Comparison of ENCODE assay signal across 15 mouse cellular contexts in genomic region chr16:57495476-57496203, GRCm38 (mm10).
DNase-seq lines count a peak whose midpoint lies in the region; ATAC-seq lines count a peak whose summit lies in the region.
"Had no signal": no experiment of that assay in that cellular context is flagged by ENCODE, and none has a peak within 500 bp of the region (broad histone marks: within the 10 kb centered on the region; RNA-seq: fewer than 3 reads in every experiment).

No protein-coding gene starts in this region.

- H3K9ac ChIP-seq in heart, embryonic 13.5 days = no peak overlapping the region
- H3K9ac ChIP-seq in heart, embryonic 11.5 days (ENCODE audit: low read depth, low read length) = no peak overlapping the region
- no peak overlapping the region for H3K9ac ChIP-seq in intestine, embryonic 16.5 days (ENCODE audit: low read depth, low read length)
- H3K9ac ChIP-seq: limb, embryonic 12.5 days; midbrain, embryonic 12.5 days had no signal

- H3K4me1 ChIP-seq in heart, embryonic 13.5 days = peaks cover 30% of the 10 kb centered on the region
- H3K4me1 ChIP-seq in heart, embryonic 11.5 days (ENCODE audit: control insufficient read depth, insufficient read depth, low read length) = peaks cover 7% of the 10 kb centered on the region; the same call in 1 of the 2 replicates
- peaks cover 12% of the 10 kb centered on the region; the same call in 1 of the 2 replicates for H3K4me1 ChIP-seq in intestine, embryonic 16.5 days (ENCODE audit: control insufficient read depth, insufficient read depth, low read length)

- no peak overlapping the region for H3K4me3 ChIP-seq in heart, embryonic 13.5 days
- H3K4me3 ChIP-seq in heart, embryonic 11.5 days (ENCODE audit: low read depth, low read length) = no peak overlapping the region
- no peak overlapping the region for H3K4me3 ChIP-seq in intestine, embryonic 16.5 days (ENCODE audit: low read length)
- H3K4me3 ChIP-seq: erythroblast, embryonic 14.5 days; limb, embryonic 12.5 days; midbrain, embryonic 12.5 days had no signal

- no peak overlapping the region for H3K4me2 ChIP-seq in heart, embryonic 13.5 days
- no peak overlapping the region for H3K4me2 ChIP-seq in heart, embryonic 11.5 days
- H3K4me2 ChIP-seq in intestine, embryonic 16.5 days (ENCODE audit: low read depth, low read length) = 0 out of 2 replicates have a peak overlapping the region, but pooled peaks have one; percentile 9
- H3K4me2 ChIP-seq: limb, embryonic 12.5 days; midbrain, embryonic 12.5 days had no signal

- H3K9me3 ChIP-seq in heart, embryonic 13.5 days = no peaks in the 10 kb centered on the region
- no peaks in the 10 kb centered on the region for H3K9me3 ChIP-seq in heart, embryonic 11.5 days (replicated peaks; ENCODE audit: control insufficient read depth, low read length)
- no peaks in the 10 kb centered on the region for H3K9me3 ChIP-seq in intestine, embryonic 16.5 days (ENCODE audit: control insufficient read depth, low read length)
- H3K9me3 ChIP-seq: limb, embryonic 12.5 days; midbrain, embryonic 12.5 days had no signal

- H3K36me3 ChIP-seq in heart, embryonic 13.5 days = no peaks in the 10 kb centered on the region
- no peaks in the 10 kb centered on the region for H3K36me3 ChIP-seq in heart, embryonic 11.5 days (ENCODE audit: control insufficient read depth, insufficient read depth, low read length)
- H3K36me3 ChIP-seq in intestine, embryonic 16.5 days (ENCODE audit: control insufficient read depth, insufficient read depth, low read length) = no peaks in the 10 kb centered on the region
- H3K36me3 ChIP-seq: limb, embryonic 12.5 days; midbrain, embryonic 12.5 days had no signal

- 73% methylated on average over 10 of the region's 10 CpGs for WGBS in heart, embryonic 13.5 days
- WGBS in heart, embryonic 11.5 days (ENCODE audit: insufficient replicate concordance) = 71% methylated on average over 10 of the region's 10 CpGs
- WGBS in intestine, embryonic 16.5 days = 73% methylated on average over 10 of the region's 10 CpGs

- no peaks in the 10 kb centered on the region for H3K27me3 ChIP-seq in heart, embryonic 13.5 days (replicated peaks)
- H3K27me3 ChIP-seq in heart, embryonic 11.5 days (ENCODE audit: control insufficient read depth, insufficient read depth, low read length) = no peaks in the 10 kb centered on the region
- H3K27me3 ChIP-seq in intestine, embryonic 16.5 days (replicated peaks; ENCODE audit: control insufficient read depth, insufficient read depth, low read length) = no peaks in the 10 kb centered on the region
- H3K27me3 ChIP-seq: limb, embryonic 12.5 days; midbrain, embryonic 12.5 days had no signal

- DNase-seq in thymus, postnatal 0 days (ENCODE audit: low spot score) = peak; percentile 20
- DNase-seq in thymus, postnatal 36 days = no peak
- no peak for DNase-seq in spleen, adult 12 weeks (ENCODE audit: low spot score)
- DNase-seq in cerebellum, adult 9-11 months = no peak
- DNase-seq: cerebellum, adult 2 months; kidney, adult 11 months; kidney, postnatal 36 days; spleen, adult 18-20 months; thymus, postnatal 14 days had no signal

- ATAC-seq in heart, embryonic 13.5 days (ENCODE audit: extremely low read depth, insufficient number of reproducible peaks, low FRiP score, low TSS enrichment) = no peak
- ATAC-seq in heart, embryonic 11.5 days (replicated peaks; ENCODE audit: insufficient number of reproducible peaks, low FRiP score, low TSS enrichment) = no peak
- ATAC-seq in intestine, embryonic 16.5 days = peak; percentile 90

- H3K27ac ChIP-seq in heart, embryonic 13.5 days (replicated peaks) = peak overlapping the region; percentile 51
- no peak overlapping the region for H3K27ac ChIP-seq in heart, embryonic 11.5 days (ENCODE audit: low read depth, low read length)
- no peak overlapping the region for H3K27ac ChIP-seq in intestine, embryonic 16.5 days (ENCODE audit: low read length)
- H3K27ac ChIP-seq: limb, embryonic 12.5 days; midbrain, embryonic 12.5 days had no signal
